Mouse (Mus musculus): ENCODE measurements around the gene Zbtb9.

- TF ChIP-seq CTCF (IDR thresholded peaks at IDR 0.05; ENCODE audit: low read depth) (no peak), EP300 (IDR thresholded peaks at IDR 0.05; ENCODE audit: low read depth) (no peak)
Observed at GRCm38 (mm10) chr17:26945824-26946495, 27.0 kb upstream of the Zbtb9 start.
